Mouse (Mus musculus) liver, adult 2 months (tissue): ENCODE results near the gene Flt1.

ENCODE experiments used
- CTCF ChIP-seq: fragments of 200-500 bp; IDR thresholded peaks from 2 replicates; pipeline ENCODE4 v1.5.1; 2011; ENCODE audit warnings: low read depth, low read length, control low read depth
- POLR2A ChIP-seq: fragments of 200-500 bp; IDR thresholded peaks from 2 replicates; pipeline ENCODE4 v1.6.1; 2011; ENCODE audit warnings: low read length, control low read depth; ENCODE audit not compliant: insufficient read depth; ENCODE audit errors: extremely low read depth

DNA sequence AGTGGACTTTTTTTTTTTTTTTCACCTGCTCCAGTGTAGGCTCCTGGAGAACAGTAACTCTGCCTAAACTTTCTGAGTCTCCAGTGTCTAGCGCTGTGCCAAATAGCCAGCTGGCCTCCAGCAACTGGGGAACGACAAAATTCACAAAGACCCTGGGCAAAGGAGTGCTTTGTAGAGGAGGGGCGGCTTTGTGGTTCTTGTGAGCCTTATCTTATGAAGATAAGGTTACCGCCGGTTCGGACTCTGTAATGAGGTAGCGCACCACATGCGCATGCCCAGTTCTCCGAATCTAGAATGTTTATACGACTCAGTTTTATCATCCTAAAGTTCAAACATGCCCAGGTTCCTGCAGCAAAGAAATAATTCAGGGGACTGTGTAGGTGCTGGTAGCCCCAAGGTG is 102.1 kb downstream of the Flt1 start:
- no peak for TF ChIP-seq CTCF
- TF ChIP-seq POLR2A, result no peak
